Mouse (Mus musculus): ENCODE results near the gene Gm11937. TPM values are rescaled to one million over a fixed set of nuclear protein-coding genes. Genes with fewer than 3 reads are reported as not detected.

Gene Gm11937
- not detected for polyA plus RNA-seq (2015; fragmentation: Illumina TruSeq; extraction: RNeasy Lipid Tissue Mini Kit (QIAGEN cat#74804); ENCODE audit: insufficient read depth, low read depth, low replicate concordance)

GRCm38 (mm10) chr11:99610089-99610488 lies at the start of gene Gm11937:
TSS of gene Gm11937 (minus strand) at chr11:99610189.

GRCm38 (mm10) chr11:99658467-99659010 lies 48.5 kb upstream of the Gm11937 start, which contains the start of gene Gm11563:
TSS of gene Gm11563 (minus strand) at chr11:99658960.

DNA sequence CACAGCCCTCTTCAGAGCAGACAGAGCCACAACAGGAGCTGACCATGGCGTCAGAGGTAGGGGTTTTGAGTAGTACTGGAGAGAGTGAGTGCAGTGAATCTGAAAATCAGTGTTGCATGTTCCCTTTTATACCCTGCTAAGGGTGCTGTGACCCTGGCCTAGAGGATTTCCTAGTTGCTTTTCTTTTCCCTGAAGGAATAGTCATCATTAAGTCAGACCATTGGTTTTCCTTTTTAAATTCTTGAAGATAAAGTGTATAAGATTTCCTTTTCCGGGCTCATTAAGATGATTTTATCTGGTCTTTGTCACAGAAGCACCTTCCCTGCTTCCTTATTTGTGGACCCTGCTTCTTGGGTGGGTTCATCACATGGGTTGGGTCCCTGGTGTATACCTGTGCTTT lies 40.1 kb upstream of the Gm11937 start, which contains the start of gene Gm11555:
TSS of gene Gm11555 (minus strand) at position 101 of the 400 bp plus-strand sequence.

GRCm38 (mm10) chr11:99643635-99644139 lies 33.7 kb upstream of the Gm11937 start, which contains the start of gene Krtap4-7:
TSS of gene Krtap4-7 (minus strand) at chr11:99644089.

GRCm38 (mm10) chr11:99634653-99635134 lies 24.7 kb upstream of the Gm11937 start, which contains the start of gene Krtap4-2:
TSS of gene Krtap4-2 (minus strand) at chr11:99635084.

DNA sequence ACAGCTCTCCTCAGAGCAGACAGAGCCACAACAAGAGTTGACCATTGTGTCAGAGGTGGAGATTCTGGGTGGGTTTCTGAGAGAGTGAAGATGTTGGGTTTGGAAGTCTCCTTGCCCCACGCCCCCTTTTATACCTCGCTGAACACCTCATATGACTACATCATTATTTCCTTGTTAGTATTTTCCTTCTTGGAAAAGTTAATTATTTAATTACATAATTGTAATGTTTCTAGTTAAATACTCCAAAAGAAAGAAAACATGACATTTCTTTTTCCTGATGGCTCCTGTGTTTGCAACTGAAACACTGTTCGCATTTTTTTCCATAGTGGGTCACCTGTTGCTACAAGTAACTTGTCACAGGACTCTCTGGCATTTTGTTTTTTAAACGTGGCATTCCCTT lies 18.1 kb upstream of the Gm11937 start, which contains the start of gene Krtap4-1:
TSS of gene Krtap4-1 (minus strand) at position 101 of the 400 bp plus-strand sequence.

GRCm38 (mm10) chr11:99620335-99620734 lies 10.3 kb upstream of the Gm11937 start, which contains the start of gene Gm11562:
TSS of gene Gm11562 (minus strand) at chr11:99620435.

GRCm38 (mm10) chr11:99614796-99615363 lies 4.9 kb upstream of the Gm11937 start, which contains the start of gene Krtap2-4:
TSS of gene Krtap2-4 (minus strand) at chr11:99614846.

GRCm38 (mm10) chr11:99603208-99603607 lies 6.8 kb downstream of the Gm11937 start, which contains the start of gene Gm11938:
TSS of gene Gm11938 (minus strand) at chr11:99603308.

DNA sequence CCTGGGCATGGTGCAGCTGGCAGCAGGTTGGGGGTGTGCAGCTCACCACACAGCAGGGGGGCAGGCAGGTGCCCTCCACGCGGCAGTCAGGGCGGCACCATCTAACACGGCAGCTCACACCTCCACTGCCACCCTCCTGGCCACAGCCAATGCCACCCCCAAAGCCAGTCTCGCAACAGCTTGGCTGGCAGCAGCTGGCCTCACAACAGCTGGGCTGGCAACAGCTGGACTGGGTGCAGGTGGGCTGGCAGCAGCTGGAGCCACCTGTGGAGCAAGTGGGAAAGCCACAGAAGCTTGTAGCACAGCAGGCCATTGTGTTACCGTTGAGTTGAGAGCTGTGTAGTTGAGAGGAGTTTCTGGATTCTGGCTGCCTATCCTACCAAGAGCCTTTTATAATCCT lies 12.2 kb downstream of the Gm11937 start, which contains the start of gene Krtap9-3:
TSS of gene Krtap9-3 (minus strand) at position 364 of the 400 bp plus-strand sequence.

GRCm38 (mm10) chr11:99590981-99591380 lies 19.0 kb downstream of the Gm11937 start, which contains the start of gene Krtap1-3:
TSS of gene Krtap1-3 (minus strand) at chr11:99591339.

GRCm38 (mm10) chr11:99583245-99583704 lies 26.7 kb downstream of the Gm11937 start, which contains the start of gene Krtap1-4:
TSS of gene Krtap1-4 (minus strand) at chr11:99583654.

DNA sequence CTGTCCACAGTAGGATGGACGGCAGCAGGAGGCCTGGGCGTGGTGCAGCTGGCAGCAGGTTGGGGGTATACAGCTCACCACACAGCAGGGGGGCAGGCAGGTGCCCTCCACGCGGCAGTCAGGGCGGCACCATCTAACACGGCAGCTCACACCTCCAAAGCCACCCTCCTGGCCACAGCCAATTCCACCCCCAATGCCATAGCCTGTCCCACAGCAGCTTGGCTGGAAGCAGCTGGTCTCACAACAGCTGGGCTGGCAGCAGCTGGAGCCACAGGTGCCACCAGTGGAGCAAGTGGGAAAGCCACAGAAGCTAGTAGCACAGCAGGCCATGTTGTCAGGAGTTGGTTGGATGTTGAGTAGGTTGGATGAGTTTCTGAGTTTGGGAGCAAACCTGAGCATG lies 29.4 kb downstream of the Gm11937 start, which contains the start of gene Krtap1-5:
TSS of gene Krtap1-5 (minus strand) at position 381 of the 400 bp plus-strand sequence.

DNA sequence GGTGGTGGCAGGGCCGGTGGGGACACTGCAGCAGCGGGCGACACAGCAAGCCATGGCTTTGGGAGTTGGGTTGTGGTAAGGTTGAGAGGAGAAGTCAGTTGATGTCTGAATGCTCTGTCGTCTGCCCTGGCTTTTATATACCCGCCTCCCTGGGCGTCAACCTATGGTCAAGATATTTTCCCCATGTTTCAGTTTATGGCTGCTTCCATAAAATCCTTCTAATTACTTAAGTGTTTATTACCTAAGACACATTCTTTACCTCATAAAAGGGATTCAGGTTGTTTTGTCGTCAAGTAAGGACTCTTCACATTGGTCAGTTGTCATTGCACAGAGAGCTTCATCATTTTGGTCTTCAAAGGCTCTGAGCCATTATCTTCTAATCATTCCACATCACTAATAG lies 43.5 kb downstream of the Gm11937 start, which contains the start of gene Krtap3-1:
TSS of gene Krtap3-1 (minus strand) at position 101 of the 400 bp plus-strand sequence.

Other genes starting within 250 kb of the Gm11937 start
- not detected for gene Krt28, start 235.3 kb downstream of the Gm11937 start, polyA plus RNA-seq (2015; fragmentation: Illumina TruSeq; extraction: RNeasy Lipid Tissue Mini Kit (QIAGEN cat#74804); ENCODE audit: insufficient read depth, low read depth, low replicate concordance)
- 3.7 TPM for gene Krt10, start 220.8 kb downstream of the Gm11937 start, polyA plus RNA-seq (2015; fragmentation: Illumina TruSeq; extraction: RNeasy Lipid Tissue Mini Kit (QIAGEN cat#74804); ENCODE audit: insufficient read depth, low read depth, low replicate concordance)
- not detected for gene Krt12, start 187.9 kb downstream of the Gm11937 start, polyA plus RNA-seq (2015; fragmentation: Illumina TruSeq; extraction: RNeasy Lipid Tissue Mini Kit (QIAGEN cat#74804); ENCODE audit: insufficient read depth, low read depth, low replicate concordance)
- gene Krt20, start 172.0 kb downstream of the Gm11937 start, polyA plus RNA-seq (2015; fragmentation: Illumina TruSeq; extraction: RNeasy Lipid Tissue Mini Kit (QIAGEN cat#74804); ENCODE audit: insufficient read depth, low read depth, low replicate concordance): not detected
- gene Krt23, start 117.1 kb downstream of the Gm11937 start, polyA plus RNA-seq (2015; fragmentation: Illumina TruSeq; extraction: RNeasy Lipid Tissue Mini Kit (QIAGEN cat#74804); ENCODE audit: insufficient read depth, low read depth, low replicate concordance): 2.0 TPM
- not detected for gene Krt39, start 88.9 kb downstream of the Gm11937 start, polyA plus RNA-seq (2015; fragmentation: Illumina TruSeq; extraction: RNeasy Lipid Tissue Mini Kit (QIAGEN cat#74804); ENCODE audit: insufficient read depth, low read depth, low replicate concordance)
- gene Krt40, start 67.0 kb downstream of the Gm11937 start, polyA plus RNA-seq (2015; fragmentation: Illumina TruSeq; extraction: RNeasy Lipid Tissue Mini Kit (QIAGEN cat#74804); ENCODE audit: insufficient read depth, low read depth, low replicate concordance): not detected
- gene Krtap3-3, start 59.3 kb downstream of the Gm11937 start, polyA plus RNA-seq (2015; fragmentation: Illumina TruSeq; extraction: RNeasy Lipid Tissue Mini Kit (QIAGEN cat#74804); ENCODE audit: insufficient read depth, low read depth, low replicate concordance): not detected
- gene Krtap3-2, start 53.3 kb downstream of the Gm11937 start, polyA plus RNA-seq (2015; fragmentation: Illumina TruSeq; extraction: RNeasy Lipid Tissue Mini Kit (QIAGEN cat#74804); ENCODE audit: insufficient read depth, low read depth, low replicate concordance): not detected
- gene Gm11939, start 50.7 kb downstream of the Gm11937 start, polyA plus RNA-seq (2015; fragmentation: Illumina TruSeq; extraction: RNeasy Lipid Tissue Mini Kit (QIAGEN cat#74804); ENCODE audit: insufficient read depth, low read depth, low replicate concordance): not detected
- gene Krtap3-1, start 43.6 kb downstream of the Gm11937 start, polyA plus RNA-seq (2015; fragmentation: Illumina TruSeq; extraction: RNeasy Lipid Tissue Mini Kit (QIAGEN cat#74804); ENCODE audit: insufficient read depth, low read depth, low replicate concordance): not detected
- not detected for gene Krtap1-5, start 29.2 kb downstream of the Gm11937 start, polyA plus RNA-seq (2015; fragmentation: Illumina TruSeq; extraction: RNeasy Lipid Tissue Mini Kit (QIAGEN cat#74804); ENCODE audit: insufficient read depth, low read depth, low replicate concordance)
- not detected for gene Krtap1-4, start 26.5 kb downstream of the Gm11937 start, polyA plus RNA-seq (2015; fragmentation: Illumina TruSeq; extraction: RNeasy Lipid Tissue Mini Kit (QIAGEN cat#74804); ENCODE audit: insufficient read depth, low read depth, low replicate concordance)
- not detected for gene Krtap1-3, start 18.9 kb downstream of the Gm11937 start, polyA plus RNA-seq (2015; fragmentation: Illumina TruSeq; extraction: RNeasy Lipid Tissue Mini Kit (QIAGEN cat#74804); ENCODE audit: insufficient read depth, low read depth, low replicate concordance)
- gene Krtap9-3, start 12.1 kb downstream of the Gm11937 start, polyA plus RNA-seq (2015; fragmentation: Illumina TruSeq; extraction: RNeasy Lipid Tissue Mini Kit (QIAGEN cat#74804); ENCODE audit: insufficient read depth, low read depth, low replicate concordance): not detected
- not detected for gene Gm11938, start 6.9 kb downstream of the Gm11937 start, polyA plus RNA-seq (2015; fragmentation: Illumina TruSeq; extraction: RNeasy Lipid Tissue Mini Kit (QIAGEN cat#74804); ENCODE audit: insufficient read depth, low read depth, low replicate concordance)
- gene Krtap2-4, start 4.7 kb upstream of the Gm11937 start, polyA plus RNA-seq (2015; fragmentation: Illumina TruSeq; extraction: RNeasy Lipid Tissue Mini Kit (QIAGEN cat#74804); ENCODE audit: insufficient read depth, low read depth, low replicate concordance): not detected
- gene Gm11562, start 10.2 kb upstream of the Gm11937 start, polyA plus RNA-seq (2015; fragmentation: Illumina TruSeq; extraction: RNeasy Lipid Tissue Mini Kit (QIAGEN cat#74804); ENCODE audit: insufficient read depth, low read depth, low replicate concordance): not detected
- gene Krtap4-1, start 18.0 kb upstream of the Gm11937 start, polyA plus RNA-seq (2015; fragmentation: Illumina TruSeq; extraction: RNeasy Lipid Tissue Mini Kit (QIAGEN cat#74804); ENCODE audit: insufficient read depth, low read depth, low replicate concordance): not detected
- not detected for gene Krtap4-2, start 24.9 kb upstream of the Gm11937 start, polyA plus RNA-seq (2015; fragmentation: Illumina TruSeq; extraction: RNeasy Lipid Tissue Mini Kit (QIAGEN cat#74804); ENCODE audit: insufficient read depth, low read depth, low replicate concordance)
- gene Krtap4-7, start 33.9 kb upstream of the Gm11937 start, polyA plus RNA-seq (2015; fragmentation: Illumina TruSeq; extraction: RNeasy Lipid Tissue Mini Kit (QIAGEN cat#74804); ENCODE audit: insufficient read depth, low read depth, low replicate concordance): not detected
- not detected for gene Gm11555, start 40.0 kb upstream of the Gm11937 start, polyA plus RNA-seq (2015; fragmentation: Illumina TruSeq; extraction: RNeasy Lipid Tissue Mini Kit (QIAGEN cat#74804); ENCODE audit: insufficient read depth, low read depth, low replicate concordance)
- gene Gm11563, start 48.8 kb upstream of the Gm11937 start, polyA plus RNA-seq (2015; fragmentation: Illumina TruSeq; extraction: RNeasy Lipid Tissue Mini Kit (QIAGEN cat#74804); ENCODE audit: insufficient read depth, low read depth, low replicate concordance): not detected
- gene Krtap4-6, start 55.8 kb upstream of the Gm11937 start, polyA plus RNA-seq (2015; fragmentation: Illumina TruSeq; extraction: RNeasy Lipid Tissue Mini Kit (QIAGEN cat#74804); ENCODE audit: insufficient read depth, low read depth, low replicate concordance): not detected
- gene Gm14190, start 80.6 kb upstream of the Gm11937 start, polyA plus RNA-seq (2015; fragmentation: Illumina TruSeq; extraction: RNeasy Lipid Tissue Mini Kit (QIAGEN cat#74804); ENCODE audit: insufficient read depth, low read depth, low replicate concordance): not detected
- gene Gm14180, start 124.1 kb upstream of the Gm11937 start, polyA plus RNA-seq (2015; fragmentation: Illumina TruSeq; extraction: RNeasy Lipid Tissue Mini Kit (QIAGEN cat#74804); ENCODE audit: insufficient read depth, low read depth, low replicate concordance): not detected
- gene Gm11595, start 162.7 kb upstream of the Gm11937 start, polyA plus RNA-seq (2015; fragmentation: Illumina TruSeq; extraction: RNeasy Lipid Tissue Mini Kit (QIAGEN cat#74804); ENCODE audit: insufficient read depth, low read depth, low replicate concordance): not detected
- not detected for gene Krtap4-8, start 170.5 kb upstream of the Gm11937 start, polyA plus RNA-seq (2015; fragmentation: Illumina TruSeq; extraction: RNeasy Lipid Tissue Mini Kit (QIAGEN cat#74804); ENCODE audit: insufficient read depth, low read depth, low replicate concordance)
- gene Krtap4-9, start 175.0 kb upstream of the Gm11937 start, polyA plus RNA-seq (2015; fragmentation: Illumina TruSeq; extraction: RNeasy Lipid Tissue Mini Kit (QIAGEN cat#74804); ENCODE audit: insufficient read depth, low read depth, low replicate concordance): not detected
- gene Gm11596, start 183.3 kb upstream of the Gm11937 start, polyA plus RNA-seq (2015; fragmentation: Illumina TruSeq; extraction: RNeasy Lipid Tissue Mini Kit (QIAGEN cat#74804); ENCODE audit: insufficient read depth, low read depth, low replicate concordance): not detected
- gene Gm11569, start 188.7 kb upstream of the Gm11937 start, polyA plus RNA-seq (2015; fragmentation: Illumina TruSeq; extraction: RNeasy Lipid Tissue Mini Kit (QIAGEN cat#74804); ENCODE audit: insufficient read depth, low read depth, low replicate concordance): not detected
- not detected for gene Gm11554, start 194.3 kb upstream of the Gm11937 start, polyA plus RNA-seq (2015; fragmentation: Illumina TruSeq; extraction: RNeasy Lipid Tissue Mini Kit (QIAGEN cat#74804); ENCODE audit: insufficient read depth, low read depth, low replicate concordance)
- not detected for gene Krtap4-13, start 199.7 kb upstream of the Gm11937 start, polyA plus RNA-seq (2015; fragmentation: Illumina TruSeq; extraction: RNeasy Lipid Tissue Mini Kit (QIAGEN cat#74804); ENCODE audit: insufficient read depth, low read depth, low replicate concordance)
- gene Gm11564, start 205.5 kb upstream of the Gm11937 start, polyA plus RNA-seq (2015; fragmentation: Illumina TruSeq; extraction: RNeasy Lipid Tissue Mini Kit (QIAGEN cat#74804); ENCODE audit: insufficient read depth, low read depth, low replicate concordance): not detected
- gene 2300003K06Rik, start 227.9 kb upstream of the Gm11937 start, polyA plus RNA-seq (2015; fragmentation: Illumina TruSeq; extraction: RNeasy Lipid Tissue Mini Kit (QIAGEN cat#74804); ENCODE audit: insufficient read depth, low read depth, low replicate concordance): not detected
- gene Krtap4-16, start 241.4 kb upstream of the Gm11937 start, polyA plus RNA-seq (2015; fragmentation: Illumina TruSeq; extraction: RNeasy Lipid Tissue Mini Kit (QIAGEN cat#74804); ENCODE audit: insufficient read depth, low read depth, low replicate concordance): not detected
- not detected for gene Gm11568, start 247.7 kb upstream of the Gm11937 start, polyA plus RNA-seq (2015; fragmentation: Illumina TruSeq; extraction: RNeasy Lipid Tissue Mini Kit (QIAGEN cat#74804); ENCODE audit: insufficient read depth, low read depth, low replicate concordance)

All from pancreas, adult 10 weeks (tissue).